Mouse (Mus musculus) cerebellum, adult 2 months (tissue): ENCODE results near the gene Pitpna. TPM values are rescaled to one million over a fixed set of nuclear protein-coding genes. Genes with fewer than 3 reads are reported as not detected.

Experiments
- DNase-seq, 2 experiments: peaks; one replicate each; pipeline ENCODE4 v3.0.0; 2021
- H3K27ac ChIP-seq: fragments of 200-500 bp; 2 replicates; pipeline ENCODE4 v1.5.1; 2012; ENCODE audit warnings: low read length, control low read depth, inconsistent platforms; ENCODE audit not compliant: insufficient read depth
- H3K27me3 ChIP-seq: fragments of 200-500 bp; 2 replicates; pipeline ENCODE4 v1.6.1; 2012; ENCODE audit warnings: inconsistent platforms, mild to moderate bottlenecking, low read length, moderate library complexity; ENCODE audit not compliant: control insufficient read depth, insufficient read depth
- H3K4me1 ChIP-seq: fragments of 200-500 bp; 2 replicates; pipeline ENCODE4 v1.6.1; 2011; ENCODE audit warnings: low read length; ENCODE audit not compliant: control insufficient read depth, insufficient read depth
- H3K4me3 ChIP-seq: fragments of 200-500 bp; replicated peaks from 2 replicates; pipeline ENCODE3; 2011; ENCODE audit warnings: mild to moderate bottlenecking, low read depth, low read length, control low read depth; ENCODE audit not compliant: insufficient read depth
- CTCF ChIP-seq: fragments of 200-500 bp; IDR thresholded peaks from 2 replicates; pipeline ENCODE4 v1.5.1; 2011; ENCODE audit warnings: low read depth, mild to moderate bottlenecking, control low read depth, low read length, moderate library complexity, borderline replicate concordance; ENCODE audit not compliant: insufficient read depth
- POLR2A ChIP-seq: fragments of 200-500 bp; IDR thresholded peaks from 2 replicates; pipeline ENCODE4 v1.6.1; 2011; ENCODE audit warnings: low read length, control low read depth, borderline replicate concordance; ENCODE audit not compliant: insufficient read depth
- WGBS: fragments of 180-500 bp; shearing (Covaris S2); methylation state at CpG from one replicate; pipeline ENCODE4 v1.1.7; 2018; 5-methylcytosine and 5-hydroxymethylcytosine counted together
- polyA plus RNA-seq: library from polyadenylated mRNA; depleted of rRNA; stranded (reverse); fragments of >200 nt; gene quantifications from 2 replicates; pipeline ENCODE4 v1.2.3, GENCODE M21; 2012

The Pitpna gene
- polyA plus RNA-seq, 1 experiment: 319 TPM

GRCm38 (mm10) chr11:75572854-75573650 lies 14.8 kb upstream of the Pitpna start:
- Histone ChIP-seq H3K4me3 (no peak overlapping the region), H3K27ac (peak overlapping the region; percentile 27), H3K4me1 (peaks cover 61% of the 10 kb centered on the region), H3K27me3 (no peaks in the 10 kb centered on the region)
- DNase-seq: peak; percentile 93 to 95
- 10% methylated on average over 12 of the region's 12 CpGs for WGBS
- TF ChIP-seq POLR2A (no peak), CTCF (peak; percentile 96)

- TF ChIP-seq POLR2A (no peak), CTCF (no peak)
- Histone ChIP-seq H3K4me3 (no peak overlapping the region), H3K27ac (no peak overlapping the region), H3K4me1 (peaks cover 47% of the 10 kb centered on the region), H3K27me3 (no peaks in the 10 kb centered on the region)
- peak in 1 of 2 experiments; percentile 65 for DNase-seq
- 52% methylated on average over 5 of the region's 5 CpGs for WGBS
Measured at GRCm38 (mm10) chr11:75574378-75575123, 13.3 kb upstream of the Pitpna start.

GRCm38 (mm10) chr11:75575560-75576123 lies 12.3 kb upstream of the Pitpna start:
- WGBS: 73% methylated on average over 9 of the region's 9 CpGs
- TF ChIP-seq CTCF: no peak
- no peak for TF ChIP-seq POLR2A
- DNase-seq: no peak

DNA sequence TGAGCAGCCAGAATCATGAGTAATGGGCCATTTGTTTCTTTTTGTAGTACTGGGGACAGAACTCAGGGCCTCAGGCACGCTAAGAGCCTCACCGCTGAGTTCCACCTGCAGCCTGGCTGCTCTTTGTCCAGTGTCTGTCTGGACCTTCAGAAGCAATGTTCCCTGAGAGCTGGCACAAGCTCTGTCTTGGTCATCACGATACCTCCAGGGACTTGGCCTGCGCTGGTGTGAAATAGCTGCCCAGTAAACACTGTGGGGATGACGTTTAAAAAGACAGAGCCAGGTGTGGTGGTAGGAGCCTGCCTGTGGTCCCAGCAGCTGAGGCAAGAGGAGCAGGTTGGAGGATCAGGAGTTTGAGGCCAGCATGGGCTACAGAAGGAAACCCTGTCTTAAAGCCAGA lies 9.3 kb upstream of the Pitpna start:
- H3K4me3 ChIP-seq: no peak overlapping the region
- TF ChIP-seq POLR2A (no peak), CTCF (no peak)
- DNase-seq: peak in 1 of 2 experiments; percentile 20
- no peaks in the 10 kb centered on the region for H3K27me3 ChIP-seq
- peaks cover 15% of the 10 kb centered on the region for H3K4me1 ChIP-seq
- 42% methylated on average over 5 of the region's 5 CpGs for WGBS
- no peak overlapping the region for H3K27ac ChIP-seq

More at GRCm38 (mm10) chr11:75575560-75576123, 12.3 kb upstream of the Pitpna start:
- H3K4me1 ChIP-seq: peaks cover 41% of the 10 kb centered on the region
- H3K27me3 ChIP-seq: no peaks in the 10 kb centered on the region
- H3K4me3 ChIP-seq: no peak overlapping the region
- no peak overlapping the region for H3K27ac ChIP-seq

DNA sequence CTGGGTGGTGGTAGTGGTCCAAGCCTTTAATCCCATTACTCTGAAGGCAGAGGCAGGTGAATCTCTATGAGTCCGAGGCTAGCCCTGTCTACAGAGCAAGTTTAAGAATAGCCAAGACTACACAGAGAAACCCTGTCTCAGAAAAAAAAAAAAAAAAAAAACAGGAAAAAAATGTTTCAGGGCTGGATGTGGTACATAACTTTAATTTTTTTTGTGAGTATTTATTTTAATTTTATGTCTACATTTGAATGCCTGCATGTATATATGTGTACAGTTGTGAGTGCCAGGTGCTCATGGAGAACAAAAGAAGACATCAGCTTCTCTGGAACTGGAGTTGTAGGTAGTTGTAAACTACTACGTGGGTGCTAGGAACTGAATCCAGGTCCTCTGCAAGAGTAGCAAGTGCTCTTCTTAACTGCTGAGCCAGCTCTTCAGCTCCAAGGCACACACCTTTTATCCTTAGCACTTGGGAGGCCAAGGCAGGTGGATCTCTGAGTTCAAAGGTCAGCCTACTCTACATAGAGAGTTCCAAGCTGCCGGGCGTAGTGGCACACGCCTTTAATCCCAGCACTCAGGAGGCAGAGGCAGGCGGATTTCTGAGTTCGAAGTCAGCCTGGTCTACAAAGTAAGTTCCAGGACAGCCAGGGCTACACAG lies 6.3 kb upstream of the Pitpna start:
- TF ChIP-seq POLR2A (no peak), CTCF (no peak)
- Histone ChIP-seq H3K27me3 (no peaks in the 10 kb centered on the region), H3K27ac (no peak overlapping the region), H3K4me1 (no peaks in the 10 kb centered on the region), H3K4me3 (no peak overlapping the region)
- WGBS: 95% methylated on average over 7 of the region's 7 CpGs
- DNase-seq: no peak

GRCm38 (mm10) chr11:75583521-75583920 lies 4.4 kb upstream of the Pitpna start:
- DNase-seq: no peak
- 74% methylated on average over 2 of the region's 2 CpGs for WGBS
- Histone ChIP-seq H3K27ac (no peak overlapping the region), H3K27me3 (no peaks in the 10 kb centered on the region), H3K4me3 (no peak overlapping the region), H3K4me1 (no peaks in the 10 kb centered on the region; the same call in 1 of the 2 replicates)
- TF ChIP-seq POLR2A (no peak), CTCF (no peak)

- TF ChIP-seq POLR2A (no peak), CTCF (no peak)
- peaks cover 11% of the 10 kb centered on the region for H3K4me1 ChIP-seq
- DNase-seq: no peak
- 88% methylated on average over 4 of the region's 4 CpGs for WGBS
- H3K27me3 ChIP-seq: no peaks in the 10 kb centered on the region
- H3K27ac ChIP-seq: no peak overlapping the region
- H3K4me3 ChIP-seq: no peak overlapping the region
Measured at GRCm38 (mm10) chr11:75585061-75585460, 2.8 kb upstream of the Pitpna start.
